Mouse (Mus musculus) kidney, postnatal 4 days (tissue): ENCODE results near the gene Gas8.
"Not testable (repeated sequence)": the region's sequence is repeated elsewhere in the genome, so short reads cannot be mapped to it uniquely, and the experiment has no call there.

Experiments used
- DNase-seq, 2 experiments: peaks; one replicate each; pipeline ENCODE4 v3.0.0; 2021; ENCODE audit warnings: mixed read lengths in 2 of 2

Gene Gas8

GRCm38 (mm10) chr8:123515540-123515897 lies 3.1 kb upstream of the Gas8 start:
- DNase-seq = no peak

GRCm38 (mm10) chr8:123516596-123516995 lies 2.0 kb upstream of the Gas8 start:
- DNase-seq = no peak

- no peak for DNase-seq
These were observed 462 bp upstream of the Gas8 start for GRCm38 (mm10) chr8:123518172-123518571.

GRCm38 (mm10) chr8:123520048-123520447 lies 1.4 kb downstream of the Gas8 start:
- DNase-seq = not testable (repeated sequence)

- no peak for DNase-seq
These were observed 9.3 kb downstream of the Gas8 start for GRCm38 (mm10) chr8:123527720-123528489.

- DNase-seq = no peak
These were observed 17.8 kb downstream of the Gas8 start for GRCm38 (mm10) chr8:123536242-123536989.

GRCm38 (mm10) chr8:123536990-123537380 lies 18.4 kb downstream of the Gas8 start:
- DNase-seq = no peak

- DNase-seq = peak; percentile 24 to 48
These were observed 19.0 kb downstream of the Gas8 start for GRCm38 (mm10) chr8:123537641-123538040.

- DNase-seq = not testable (repeated sequence)
These were observed 45.6 kb downstream of the Gas8 start for GRCm38 (mm10) chr8:123564221-123564620.

- peak; percentile 11 to 20 for DNase-seq
These were observed 56.8 kb downstream of the Gas8 start for GRCm38 (mm10) chr8:123575386-123575785.
